Mouse (Mus musculus): Measurements from ENCODE around the gene Prkag1. TPM values are rescaled to one million over a fixed set of nuclear protein-coding genes. Genes with fewer than 3 reads are reported as not detected.

Gene Prkag1
- polyA plus RNA-seq, 1 experiment from 2014 or later = 91.7 TPM

DNA sequence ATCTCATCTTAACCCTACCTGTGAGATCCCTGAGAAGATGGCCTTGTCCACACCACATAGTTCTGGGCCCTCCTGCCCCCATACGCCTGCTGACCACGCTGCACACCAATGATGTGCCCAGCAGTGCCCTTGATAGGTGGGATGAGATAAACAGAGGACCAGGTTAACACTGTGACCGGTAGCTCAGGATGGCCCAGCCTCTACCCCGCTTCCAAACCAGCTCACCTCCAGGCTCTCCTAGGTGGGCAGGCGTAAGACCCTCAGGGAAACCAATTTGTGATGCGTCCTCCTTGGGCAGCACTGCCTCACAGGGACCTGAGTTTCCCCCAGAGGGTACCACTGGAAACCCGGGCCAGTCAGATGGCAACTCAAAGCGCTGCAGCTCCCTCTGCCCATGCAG lies 34.5 kb upstream of the Prkag1 start:
- Histone ChIP-seq H3K4me1 (peaks cover 36% of the 10 kb centered on the region), H3K36me3 (peaks cover 58% of the 10 kb centered on the region), H3K9me3 (no peaks in the 10 kb centered on the region), H3K4me2 (replicated peaks) (no peak overlapping the region), H3K9ac (replicated peaks) (no peak overlapping the region), H3K27ac (replicated peaks) (no peak overlapping the region), H3K27me3 (no peaks in the 10 kb centered on the region), H3K4me3 (no peak overlapping the region)
- no peak for ATAC-seq (replicated peaks)
- 95% methylated on average over 8 of the region's 8 CpGs for WGBS

DNA sequence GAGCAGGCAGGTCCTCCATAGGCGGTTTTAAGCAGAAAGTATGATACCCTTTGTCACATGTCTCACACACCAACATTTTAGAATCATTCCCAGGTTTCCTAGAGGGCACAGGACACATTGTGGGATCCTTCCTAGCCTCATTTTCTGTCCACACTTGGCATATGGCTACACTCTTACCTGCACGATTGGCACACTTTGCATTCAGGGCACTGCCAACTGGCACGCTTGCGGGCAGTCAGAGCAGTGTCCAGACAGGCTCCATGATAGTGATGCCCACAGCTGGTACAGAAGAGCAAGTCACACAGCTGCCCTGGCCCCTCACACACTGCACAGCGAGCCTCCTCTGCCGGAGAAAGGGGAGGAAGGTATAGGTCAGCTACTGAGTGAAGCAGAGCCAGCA lies 33.6 kb upstream of the Prkag1 start:
- H3K9ac ChIP-seq (replicated peaks) = no peak overlapping the region
- no peaks in the 10 kb centered on the region for H3K27me3 ChIP-seq
- no peak overlapping the region for H3K4me3 ChIP-seq
- H3K27ac ChIP-seq (replicated peaks) = no peak overlapping the region
- ATAC-seq (replicated peaks) = no peak
- H3K4me1 ChIP-seq = peaks cover 33% of the 10 kb centered on the region
- H3K9me3 ChIP-seq = no peaks in the 10 kb centered on the region
- 94% methylated on average over 6 of the region's 6 CpGs for WGBS
- no peak overlapping the region for H3K4me2 ChIP-seq (replicated peaks)
- peaks cover 66% of the 10 kb centered on the region for H3K36me3 ChIP-seq

DNA sequence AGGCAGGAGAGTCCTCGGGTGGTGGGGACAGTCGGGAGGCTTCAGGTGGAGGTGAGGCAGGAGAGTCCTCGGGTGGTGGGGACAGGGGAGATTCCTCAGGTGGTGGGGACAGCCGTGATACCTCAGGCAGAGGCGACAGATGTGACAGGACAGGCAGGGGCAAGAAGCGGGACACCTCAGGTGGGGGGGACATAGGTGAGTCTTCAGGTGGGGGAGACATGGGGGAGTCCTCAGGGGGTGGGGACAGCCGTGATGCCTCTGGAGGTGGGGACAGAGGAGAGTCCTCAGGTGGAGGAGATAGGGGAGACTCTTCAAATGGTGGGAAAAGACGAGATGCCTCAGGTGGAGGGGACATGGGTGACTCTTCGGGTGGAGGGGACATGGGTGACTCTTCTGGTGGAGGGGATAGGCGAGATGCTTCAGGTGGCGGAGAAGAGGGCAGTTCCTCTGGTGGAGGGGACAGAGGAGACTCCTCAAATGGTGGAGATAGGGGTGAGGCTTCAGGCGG lies 32.2 kb upstream of the Prkag1 start:
- ATAC-seq (replicated peaks) = no peak
- Histone ChIP-seq H3K4me3 (no peak overlapping the region), H3K27ac (replicated peaks) (no peak overlapping the region), H3K4me1 (peaks cover 19% of the 10 kb centered on the region), H3K9ac (replicated peaks) (no peak overlapping the region), H3K9me3 (no peaks in the 10 kb centered on the region), H3K27me3 (no peaks in the 10 kb centered on the region), H3K4me2 (replicated peaks) (no peak overlapping the region), H3K36me3 (peaks cover 80% of the 10 kb centered on the region)
- 91% methylated on average over 12 of the region's 12 CpGs for WGBS

DNA sequence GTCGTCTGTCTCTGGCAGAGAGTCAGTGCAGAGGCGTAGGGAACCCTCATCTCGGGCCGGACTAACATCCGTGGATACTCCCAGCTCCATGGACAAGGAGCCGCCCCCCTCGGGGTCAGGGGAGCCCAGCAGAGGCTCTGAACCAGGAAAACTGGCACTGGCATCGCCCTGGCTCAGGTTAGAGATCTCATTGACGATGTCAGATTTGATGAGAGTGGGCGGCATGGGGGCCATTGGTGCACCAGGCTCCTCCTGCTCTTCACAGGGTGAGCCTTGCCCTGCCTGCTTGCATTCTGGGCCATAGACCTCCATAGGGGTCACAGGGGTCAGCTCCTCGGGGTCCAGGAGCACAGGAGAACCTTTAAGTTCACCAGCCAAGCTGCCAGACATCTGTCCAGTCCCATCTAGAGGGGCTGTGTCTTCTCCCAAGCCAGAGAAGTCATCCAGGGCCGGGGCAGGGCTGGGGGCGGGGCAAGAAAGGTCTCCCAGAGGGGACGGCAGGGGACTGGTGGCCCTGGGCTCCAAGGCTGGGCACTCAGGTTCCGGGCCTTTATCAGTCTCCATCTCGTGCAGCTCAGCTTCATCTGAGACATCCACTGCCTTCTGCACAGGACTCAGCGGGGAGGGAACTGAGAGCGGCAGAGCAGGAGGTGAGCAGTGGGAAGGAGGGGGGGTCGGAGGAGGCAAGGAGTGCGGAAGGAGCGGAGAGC lies 30.5 kb upstream of the Prkag1 start:
- ATAC-seq (replicated peaks) = no peak
- H3K27ac ChIP-seq (replicated peaks) = no peak overlapping the region
- H3K9me3 ChIP-seq = no peaks in the 10 kb centered on the region
- no peak overlapping the region for H3K4me3 ChIP-seq
- H3K4me1 ChIP-seq = peaks cover 2% of the 10 kb centered on the region; the same call in 1 of the 2 replicates
- no peak overlapping the region for H3K4me2 ChIP-seq (replicated peaks)
- H3K9ac ChIP-seq (replicated peaks) = no peak overlapping the region
- peaks cover 96% of the 10 kb centered on the region for H3K36me3 ChIP-seq
- 89% methylated on average over 21 of the region's 21 CpGs for WGBS
- H3K27me3 ChIP-seq = no peaks in the 10 kb centered on the region

DNA sequence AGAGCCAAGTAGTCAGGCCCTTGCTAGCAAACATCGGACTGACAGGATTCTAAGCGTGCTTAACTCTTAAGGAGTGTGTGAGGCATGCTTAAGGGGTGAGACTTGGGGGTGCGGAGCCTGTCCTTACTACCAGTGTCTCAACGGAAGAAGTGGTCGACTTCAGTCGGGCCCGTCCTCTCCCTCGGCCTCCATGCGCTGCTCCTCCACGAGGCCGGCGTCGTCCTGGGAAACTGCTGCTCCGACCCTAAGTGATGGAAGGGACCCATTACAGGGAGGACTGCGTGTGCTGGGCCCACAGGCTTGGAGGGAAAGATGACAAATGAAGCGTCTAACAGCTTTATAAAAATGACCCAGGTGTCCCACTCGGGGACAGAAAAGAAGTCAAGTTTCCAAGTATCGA lies 29.6 kb upstream of the Prkag1 start:
- H3K27me3 ChIP-seq = no peaks in the 10 kb centered on the region
- 95% methylated on average over 18 of the region's 18 CpGs for WGBS
- H3K9ac ChIP-seq (replicated peaks) = no peak overlapping the region

DNA sequence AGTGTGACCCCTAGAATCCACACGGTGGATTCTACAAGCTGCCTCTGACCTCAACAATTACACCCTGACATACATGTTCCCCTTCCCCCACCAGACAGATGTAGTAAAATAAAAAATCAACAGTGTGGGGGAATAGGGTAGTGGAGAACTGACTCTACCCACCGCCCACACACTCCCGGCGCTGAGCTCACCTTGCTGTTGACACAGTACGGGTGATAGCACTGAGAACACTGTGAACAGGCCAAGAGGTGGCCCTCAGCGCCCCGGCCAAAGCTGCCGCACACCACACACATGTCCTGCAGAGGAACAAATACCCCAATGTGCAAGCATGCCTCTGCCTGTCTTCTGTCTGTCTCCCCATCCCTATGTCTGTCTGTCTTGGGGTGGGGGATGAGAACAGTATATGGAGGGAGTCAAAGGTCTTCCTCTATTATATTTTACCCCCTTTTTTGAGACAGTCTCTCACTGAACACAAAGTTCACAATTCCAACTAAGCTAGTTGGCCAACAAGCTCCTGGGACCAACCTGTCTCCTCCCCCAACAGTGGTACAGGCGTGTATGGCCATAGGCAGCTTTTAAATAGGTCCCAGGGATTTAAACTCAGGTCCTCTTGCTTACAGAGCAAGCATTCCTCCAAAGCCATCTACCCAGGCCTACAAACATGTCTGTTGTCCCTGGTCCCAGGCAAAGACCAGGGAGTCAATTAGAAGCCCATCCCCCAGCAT lies 28.2 kb upstream of the Prkag1 start:
- no peaks in the 10 kb centered on the region for H3K27me3 ChIP-seq
- no peak for ATAC-seq (replicated peaks)
- 85% methylated on average over 9 of the region's 9 CpGs for WGBS
- H3K27ac ChIP-seq (replicated peaks) = no peak overlapping the region
- H3K9me3 ChIP-seq = no peaks in the 10 kb centered on the region
- H3K4me1 ChIP-seq = no peaks in the 10 kb centered on the region
- H3K4me2 ChIP-seq (replicated peaks) = no peak overlapping the region
- no peak overlapping the region for H3K4me3 ChIP-seq
- H3K9ac ChIP-seq (replicated peaks) = no peak overlapping the region
- H3K36me3 ChIP-seq = peaks cover 99% of the 10 kb centered on the region

More for the DNA sequence above, 29.6 kb upstream of the Prkag1 start:
- no peak overlapping the region for H3K4me2 ChIP-seq (replicated peaks)
- H3K27ac ChIP-seq (replicated peaks) = no peak overlapping the region
- no peak for ATAC-seq (replicated peaks)
- peaks cover 99% of the 10 kb centered on the region for H3K36me3 ChIP-seq
- no peaks in the 10 kb centered on the region for H3K4me1 ChIP-seq
- H3K9me3 ChIP-seq = no peaks in the 10 kb centered on the region
- no peak overlapping the region for H3K4me3 ChIP-seq

DNA sequence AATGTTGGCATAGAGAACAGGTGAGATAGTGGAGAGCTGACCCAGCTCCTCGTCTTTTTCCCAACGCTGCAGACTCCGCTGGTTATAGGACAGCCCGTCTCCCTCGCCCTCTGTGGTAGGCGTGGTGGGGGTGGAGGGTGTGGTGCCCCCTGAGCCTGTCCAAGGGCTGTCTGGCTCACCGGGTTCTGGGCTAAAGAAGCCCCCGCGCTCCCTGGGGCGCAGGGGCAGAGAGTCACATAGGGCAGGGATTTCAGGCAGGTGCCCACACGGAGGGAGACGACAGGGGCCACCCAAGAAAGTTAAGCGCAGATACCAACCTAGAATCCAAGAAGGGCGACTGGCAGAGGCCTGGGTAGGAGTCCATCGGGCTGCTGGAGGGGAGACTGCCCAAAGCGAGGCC lies 22.9 kb upstream of the Prkag1 start:
- Histone ChIP-seq H3K27me3 (no peaks in the 10 kb centered on the region), H3K9me3 (no peaks in the 10 kb centered on the region), H3K36me3 (peaks cover 99% of the 10 kb centered on the region), H3K4me1 (no peaks in the 10 kb centered on the region), H3K9ac (replicated peaks) (no peak overlapping the region), H3K4me3 (no peak overlapping the region), H3K4me2 (replicated peaks) (no peak overlapping the region), H3K27ac (replicated peaks) (no peak overlapping the region)
- no peak for ATAC-seq (replicated peaks)
- 94% methylated on average over 16 of the region's 16 CpGs for WGBS

DNA sequence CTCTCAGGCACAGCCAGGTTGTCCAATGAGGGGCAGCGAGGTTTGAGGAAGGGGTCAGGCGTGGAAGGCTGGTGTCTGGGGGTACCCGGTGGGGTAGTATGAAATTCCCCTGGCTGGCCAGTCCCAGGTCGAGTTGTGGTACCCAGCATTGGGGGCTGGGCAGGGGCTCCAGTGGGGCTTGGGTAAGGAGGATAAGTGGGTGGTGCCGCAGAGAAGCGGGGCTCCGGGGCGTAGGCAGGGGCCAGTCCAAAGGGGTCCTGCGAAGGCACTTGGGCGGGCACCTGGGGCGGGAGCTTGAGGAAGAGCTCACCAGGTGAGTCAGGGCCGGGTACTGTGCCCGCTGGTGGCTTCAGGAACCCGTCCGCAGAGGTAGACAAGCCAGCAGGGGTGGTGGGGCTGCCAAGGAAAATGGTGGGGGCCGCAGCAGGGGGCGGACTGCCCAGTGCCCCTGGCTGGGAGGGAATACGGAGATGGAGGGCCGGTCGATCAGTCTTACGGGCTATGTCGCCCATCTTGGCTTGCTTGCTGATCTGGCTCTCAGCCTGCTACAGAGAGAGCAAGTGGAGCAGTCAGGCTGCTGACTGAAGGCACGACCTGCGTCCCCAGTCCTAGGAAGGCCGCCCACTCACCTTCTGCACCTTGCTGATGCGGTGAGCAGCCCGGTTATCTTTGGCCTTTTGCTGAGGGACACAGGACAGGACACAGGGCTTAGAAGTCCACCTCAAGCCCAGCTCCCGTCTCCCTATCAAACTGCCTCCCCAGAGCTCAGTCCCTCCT lies 22.0 kb upstream of the Prkag1 start:
- no peaks in the 10 kb centered on the region for H3K4me1 ChIP-seq
- H3K4me2 ChIP-seq (replicated peaks) = no peak overlapping the region
- H3K27ac ChIP-seq (replicated peaks) = no peak overlapping the region
- H3K9ac ChIP-seq (replicated peaks) = no peak overlapping the region
- WGBS = 92% methylated on average over 28 of the region's 28 CpGs
- H3K4me3 ChIP-seq = no peak overlapping the region
- 0 out of 2 replicates have a peak, but pooled peaks have one; percentile 21 for ATAC-seq (replicated peaks)
- peaks cover 100% of the 10 kb centered on the region for H3K36me3 ChIP-seq
- H3K27me3 ChIP-seq = no peaks in the 10 kb centered on the region
- H3K9me3 ChIP-seq = no peaks in the 10 kb centered on the region

DNA sequence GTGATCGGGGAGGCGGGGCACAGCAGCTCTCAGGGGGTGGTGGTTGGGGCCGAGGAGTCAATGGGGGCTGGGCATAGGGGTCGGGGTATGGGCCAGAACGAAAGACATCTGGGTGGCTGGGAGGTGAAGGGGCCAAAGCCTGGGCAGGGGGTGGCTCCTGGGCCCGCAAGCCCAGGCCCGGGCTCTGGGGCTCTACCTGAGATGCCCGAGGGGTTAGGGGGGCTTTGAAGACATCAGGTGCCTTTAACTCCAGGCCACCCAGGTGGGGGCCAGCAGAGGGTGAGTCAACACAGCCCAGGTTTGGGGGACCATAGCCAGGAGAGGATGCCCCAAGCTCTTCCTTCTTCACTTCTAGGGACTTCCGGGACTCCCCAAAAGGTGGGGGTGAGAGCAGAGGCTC lies 21.4 kb upstream of the Prkag1 start:
- Histone ChIP-seq H3K27me3 (no peaks in the 10 kb centered on the region), H3K9me3 (no peaks in the 10 kb centered on the region), H3K9ac (replicated peaks) (no peak overlapping the region), H3K36me3 (peaks cover 100% of the 10 kb centered on the region), H3K27ac (replicated peaks) (no peak overlapping the region), H3K4me3 (no peak overlapping the region), H3K4me2 (replicated peaks) (no peak overlapping the region), H3K4me1 (no peaks in the 10 kb centered on the region)
- no peak for ATAC-seq (replicated peaks)
- 93% methylated on average over 9 of the region's 9 CpGs for WGBS

DNA sequence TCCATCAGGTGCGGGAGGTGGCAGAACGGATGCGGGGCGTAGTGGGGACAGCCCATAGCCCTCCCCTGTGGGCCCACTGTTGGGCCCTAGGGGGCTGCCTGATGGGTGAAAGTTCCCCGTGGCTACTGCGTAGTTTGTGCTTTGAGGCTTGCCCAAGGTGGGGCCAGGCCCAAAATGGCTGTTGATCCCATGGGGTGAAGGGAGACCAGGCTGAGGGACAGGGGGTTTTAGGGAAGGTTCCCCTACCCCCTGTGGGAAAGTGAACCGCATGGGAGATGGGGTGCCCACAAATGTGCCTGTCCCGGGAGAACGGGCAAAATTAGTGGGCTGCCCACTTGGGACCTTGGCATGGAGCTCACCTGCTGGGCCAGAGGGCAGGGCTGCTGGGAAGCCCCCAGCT lies 20.8 kb upstream of the Prkag1 start:
- Histone ChIP-seq H3K4me1 (no peaks in the 10 kb centered on the region), H3K4me3 (no peak overlapping the region), H3K9me3 (no peaks in the 10 kb centered on the region), H3K36me3 (peaks cover 100% of the 10 kb centered on the region), H3K4me2 (replicated peaks) (no peak overlapping the region), H3K9ac (replicated peaks) (no peak overlapping the region), H3K27ac (replicated peaks) (no peak overlapping the region), H3K27me3 (no peaks in the 10 kb centered on the region)
- 94% methylated on average over 9 of the region's 9 CpGs for WGBS
- ATAC-seq (replicated peaks) = no peak

DNA sequence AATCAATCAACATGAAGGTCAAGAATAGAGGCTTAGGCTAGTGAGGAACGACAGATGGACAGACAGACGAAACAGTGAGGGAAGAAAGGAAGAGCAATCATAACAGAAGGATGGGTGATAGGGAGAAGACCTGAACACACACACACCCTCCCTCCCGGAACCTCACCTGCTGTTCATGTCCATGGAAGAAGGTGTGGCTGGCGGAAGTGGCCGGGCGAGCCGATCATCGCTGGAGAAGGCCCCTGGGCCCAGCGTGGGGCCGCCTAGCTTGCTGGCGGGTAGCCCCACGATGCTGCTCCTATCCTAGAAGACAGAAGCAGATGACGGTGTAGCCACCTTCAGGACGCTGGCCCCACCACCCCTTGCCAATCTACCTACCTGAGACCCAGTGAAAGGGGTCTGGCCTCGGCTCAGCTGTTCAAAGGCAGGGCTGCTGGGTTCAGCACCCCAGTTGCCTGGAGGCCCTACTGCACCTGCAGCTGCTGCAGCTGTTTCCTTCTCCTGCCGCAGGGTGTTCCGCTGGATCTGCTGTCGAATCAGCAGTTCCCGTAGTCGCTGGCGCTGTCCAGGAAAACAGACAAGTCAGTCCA lies 20.0 kb upstream of the Prkag1 start:
- 90% methylated on average over 21 of the region's 21 CpGs for WGBS
- H3K4me2 ChIP-seq (replicated peaks) = no peak overlapping the region
- H3K36me3 ChIP-seq = peaks cover 100% of the 10 kb centered on the region
- no peak overlapping the region for H3K27ac ChIP-seq (replicated peaks)
- no peak overlapping the region for H3K4me3 ChIP-seq
- no peaks in the 10 kb centered on the region for H3K9me3 ChIP-seq
- no peaks in the 10 kb centered on the region for H3K27me3 ChIP-seq
- H3K4me1 ChIP-seq = no peaks in the 10 kb centered on the region
- H3K9ac ChIP-seq (replicated peaks) = no peak overlapping the region
- ATAC-seq (replicated peaks) = no peak

DNA sequence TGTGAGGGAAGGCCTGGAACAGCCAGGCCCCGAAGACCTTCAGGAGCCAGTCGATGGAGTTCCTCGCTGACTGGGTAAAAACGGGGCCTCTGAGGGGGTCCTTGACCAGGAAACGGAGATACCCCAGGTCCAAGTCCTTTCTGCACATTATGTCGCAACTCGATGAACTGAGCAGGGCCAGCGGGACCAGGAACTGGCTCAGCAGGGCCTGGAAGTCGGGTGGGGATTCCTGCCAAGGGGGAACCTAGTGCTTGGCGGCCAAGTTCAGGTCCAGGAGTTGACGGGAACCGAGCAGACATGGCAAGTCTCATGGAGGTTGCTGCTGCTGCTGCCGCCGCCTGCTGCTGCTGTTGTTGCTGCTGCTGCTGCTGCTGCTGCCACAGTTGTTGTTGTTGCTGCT lies 19.3 kb upstream of the Prkag1 start:
- Histone ChIP-seq H3K4me2 (replicated peaks) (no peak overlapping the region), H3K27ac (replicated peaks) (no peak overlapping the region), H3K27me3 (no peaks in the 10 kb centered on the region), H3K4me3 (no peak overlapping the region), H3K9me3 (no peaks in the 10 kb centered on the region), H3K4me1 (no peaks in the 10 kb centered on the region), H3K9ac (replicated peaks) (no peak overlapping the region), H3K36me3 (peaks cover 100% of the 10 kb centered on the region)
- ATAC-seq (replicated peaks) = no peak
- 91% methylated on average over 14 of the region's 14 CpGs for WGBS
